11 mouse cellular contexts compared by ENCODE assay signal in genomic region chr5:117519858-117520495, GRCm38 (mm10).
DNase-seq lines count a peak whose midpoint lies in the region; ATAC-seq and TF ChIP-seq lines count a peak whose summit lies in the region.
"Had no signal": no experiment of that assay in that cellular context is flagged by ENCODE, and none has a peak within 500 bp of the region (broad histone marks: within the 10 kb centered on the region; RNA-seq: fewer than 3 reads in every experiment).

No protein-coding gene starts in this region.

- H3K9ac ChIP-seq in heart, adult 2 months (ENCODE audit: low read depth, low read length), result no peak overlapping the region
- no peak overlapping the region for H3K9ac ChIP-seq in liver, embryonic 14.5 days (replicated peaks)
- H3K9ac ChIP-seq in CH12.LX (ENCODE audit: insufficient read depth, low read depth), result no peak overlapping the region
- no peak overlapping the region for H3K9ac ChIP-seq in forebrain, embryonic 12.5 days
- H3K9ac ChIP-seq: lung, embryonic 15.5 days had no signal

- no peak for DNase-seq in heart, adult 2 months
- no peak for DNase-seq in heart, postnatal 14 days
- DNase-seq in liver, embryonic 14.5 days (ENCODE audit: low read depth in 3 of 3, low spot score in 3 of 3), result no peak
- DNase-seq in liver (no peak), CH12.LX (ENCODE audit: extremely low read depth) (no peak)
- DNase-seq in Muller cell, postnatal 12 days (ENCODE audit: inconsistent ontology term), result no peak
- DNase-seq: adrenal gland, postnatal 10 days; heart, adult 11 months had no signal

- no peak overlapping the region for H3K27ac ChIP-seq in heart, adult 2 months
- no peak overlapping the region for H3K27ac ChIP-seq in liver, embryonic 14.5 days
- no peak overlapping the region for H3K27ac ChIP-seq in CH12.LX (ENCODE audit: insufficient read depth, low read depth)
- no peak overlapping the region for H3K27ac ChIP-seq in forebrain, embryonic 12.5 days
- H3K27ac ChIP-seq: lung, embryonic 15.5 days had no signal

- TF ChIP-seq EP300 in heart, adult 2 months (IDR thresholded peaks at IDR 0.05; ENCODE audit: insufficient read depth, low read depth, low read length), result no peak
- no peak for TF ChIP-seq EP300 in liver, embryonic 14.5 days (IDR thresholded peaks at IDR 0.05; ENCODE audit: low read depth)
- no peak for TF ChIP-seq EP300 in CH12.LX (IDR thresholded peaks at IDR 0.05; ENCODE audit: low read length)

- intact Hi-C loops in heart, adult 2 months (cut with DNase I), result loop anchor here (1.0 to 5.0 kb wide), 2 partner anchors 92 to 413 kb away; no protein-coding TSS in a partner anchor
- intact Hi-C loops in heart, postnatal 14 days (cut with DNase I), result loop anchor here (5.0 kb wide), 1 partner anchor 317 kb away; no protein-coding TSS in a partner anchor

- H3K27me3 ChIP-seq in heart, adult 2 months (ENCODE audit: control insufficient read depth, insufficient read depth, low read length), result no peaks in the 10 kb centered on the region
- no peaks in the 10 kb centered on the region for H3K27me3 ChIP-seq in liver, embryonic 14.5 days (ENCODE audit: control insufficient read depth, insufficient read depth, low read length)
- no peaks in the 10 kb centered on the region for H3K27me3 ChIP-seq in CH12.LX (replicated peaks)
- H3K27me3 ChIP-seq in forebrain, embryonic 12.5 days, result no peaks in the 10 kb centered on the region
- H3K27me3 ChIP-seq: lung, embryonic 15.5 days had no signal

- peak; percentile 44 for TF ChIP-seq CTCF in heart, adult 2 months (IDR thresholded peaks at IDR 0.05)
- TF ChIP-seq CTCF in liver, embryonic 14.5 days (IDR thresholded peaks at IDR 0.05; ENCODE audit: low read depth), result peak; percentile 41
- TF ChIP-seq CTCF in CH12.LX (conservative IDR thresholded peaks at IDR 0.05 in 1 of 2, IDR thresholded peaks at IDR 0.05 in 1 of 2; ENCODE audit: low read depth in 2 of 2, low read length in 2 of 2), result peak; percentile 61 to 70

- no peak for TF ChIP-seq POLR2A in heart, adult 2 months (IDR thresholded peaks at IDR 0.05; ENCODE audit: insufficient read depth, low read depth, low read length)
- TF ChIP-seq POLR2A in CH12.LX (IDR thresholded peaks at IDR 0.05; ENCODE audit: low read depth, low read length), result no peak

- no peaks in the 10 kb centered on the region for H3K79me2 ChIP-seq in heart, adult 2 months (replicated peaks; ENCODE audit: control insufficient read depth, insufficient read depth, low read length)
- H3K79me2 ChIP-seq in CH12.LX (replicated peaks; ENCODE audit: control insufficient read depth, extremely low read depth, insufficient read depth, poor library complexity, severe bottlenecking), result no peaks in the 10 kb centered on the region

- 27% methylated on average over 4 of the region's 4 CpGs for WGBS in heart, adult 2 months
- WGBS in liver, embryonic 14.5 days (ENCODE audit: insufficient replicate concordance), result 31% methylated on average over 4 of the region's 4 CpGs
- WGBS in forebrain, embryonic 12.5 days, result 39% methylated on average over 4 of the region's 4 CpGs

- in situ Hi-C loops in CH12.LX (cut with MboI; ENCODE audit: low pct_ligation_motif_present, low pct_unique_long_range_greater_than_20kb, low sequenced_read_pairs), result no loop called here

- H3K9me3 ChIP-seq in liver, embryonic 14.5 days (ENCODE audit: control insufficient read depth, low read length), result no peaks in the 10 kb centered on the region
- no peaks in the 10 kb centered on the region for H3K9me3 ChIP-seq in CH12.LX (replicated peaks; ENCODE audit: low read length)
- no peaks in the 10 kb centered on the region for H3K9me3 ChIP-seq in forebrain, embryonic 12.5 days
- H3K9me3 ChIP-seq: lung, embryonic 15.5 days had no signal

- no peak overlapping the region for H3K4me3 ChIP-seq in heart, adult 2 months
- no peak overlapping the region for H3K4me3 ChIP-seq in liver, embryonic 14.5 days (ENCODE audit: insufficient read depth in 1 of 2, low read depth in 2 of 2, low read length in 2 of 2)
- no peak overlapping the region for H3K4me3 ChIP-seq in CH12.LX (replicated peaks in 1 of 3; ENCODE audit: low read depth in 2 of 3, low read length in 2 of 3, poor library complexity in 1 of 3)
- H3K4me3 ChIP-seq in forebrain, embryonic 12.5 days (replicated peaks), result no peak overlapping the region
- H3K4me3 ChIP-seq: lung, embryonic 15.5 days had no signal

- H3K36me3 ChIP-seq in heart, adult 2 months (ENCODE audit: control insufficient read depth, insufficient read depth, low read length), result no peaks in the 10 kb centered on the region
- H3K36me3 ChIP-seq in liver, embryonic 14.5 days (replicated peaks; ENCODE audit: control insufficient read depth, insufficient read depth, low read depth), result no peaks in the 10 kb centered on the region
- H3K36me3 ChIP-seq in CH12.LX (replicated peaks in 1 of 2; ENCODE audit: control insufficient read depth in 1 of 2, insufficient read depth in 1 of 2, low read length in 1 of 2), result peaks cover 0 to 3% of the 10 kb centered on the region in 2 experiments
- H3K36me3 ChIP-seq in forebrain, embryonic 12.5 days (replicated peaks), result no peaks in the 10 kb centered on the region
- H3K36me3 ChIP-seq: lung, embryonic 15.5 days had no signal

- no peak overlapping the region for H3K4me2 ChIP-seq in liver, embryonic 14.5 days (ENCODE audit: low read depth)
- H3K4me2 ChIP-seq in CH12.LX (ENCODE audit: insufficient read depth, low read depth, poor library complexity, severe bottlenecking), result no peak overlapping the region
- H3K4me2 ChIP-seq in forebrain, embryonic 12.5 days, result no peak overlapping the region
- H3K4me2 ChIP-seq: lung, embryonic 15.5 days had no signal

- dilution Hi-C loops in CH12.LX (cut with MboI; ENCODE audit: extremely low pct_ligation_motif_present, extremely low pct_unique_long_range_greater_than_20kb, low sequenced_read_pairs), result no loop called here

- TF ChIP-seq RAD21 in CH12.LX (IDR thresholded peaks at IDR 0.05; ENCODE audit: low read depth, low read length), result no peak

- no peaks in the 10 kb centered on the region for H3K4me1 ChIP-seq in heart, adult 2 months (ENCODE audit: control insufficient read depth, insufficient read depth, low read length)
- H3K4me1 ChIP-seq in liver, embryonic 14.5 days (replicated peaks; ENCODE audit: control insufficient read depth in 2 of 2, insufficient read depth in 2 of 2, low read length in 1 of 2), result no peaks in the 10 kb centered on the region
- peaks cover 0 to 4% of the 10 kb centered on the region in 2 experiments; a peak in 2 of 4 replicates for H3K4me1 ChIP-seq in CH12.LX (ENCODE audit: control insufficient read depth in 1 of 2, insufficient read depth in 2 of 2)
- no peaks in the 10 kb centered on the region for H3K4me1 ChIP-seq in forebrain, embryonic 12.5 days
- H3K4me1 ChIP-seq: lung, embryonic 15.5 days had no signal

- ATAC-seq in liver, embryonic 14.5 days (ENCODE audit: insufficient read depth), result no peak
- 0 out of 2 replicates have a peak, but pooled peaks have one; percentile 43 for ATAC-seq in megakaryocyte, adult 5-6 weeks (ENCODE audit: poor library complexity, severe bottlenecking)
- ATAC-seq in forebrain, embryonic 12.5 days (ENCODE audit: low FRiP score), result no peak

TF ChIP-seq in CH12.LX, 34 proteins besides CTCF, POLR2A, EP300 and RAD21:
- no peak for TF ChIP-seq NRF1 (IDR thresholded peaks at IDR 0.05; ENCODE audit: low read depth, low read length)
- TF ChIP-seq ETS1 (conservative IDR thresholded peaks at IDR 0.05; ENCODE audit: low read depth, low read length), result no peak
- TF ChIP-seq POLR2AphosphoS2 (IDR thresholded peaks at IDR 0.05; ENCODE audit: low read depth, low read length), result no peak
- TF ChIP-seq ZKSCAN1 (IDR thresholded peaks at IDR 0.05; ENCODE audit: borderline replicate concordance, low read depth, low read length), result no peak
- peak; percentile 20 for TF ChIP-seq SMC3 (IDR thresholded peaks at IDR 0.05; ENCODE audit: low read depth, low read length)
- no peak for TF ChIP-seq MXI1 (IDR thresholded peaks at IDR 0.05; ENCODE audit: low read depth, low read length)
- TF ChIP-seq SIN3A (IDR thresholded peaks at IDR 0.05; ENCODE audit: low read length), result no peak
